Mouse (Mus musculus): ENCODE measurements at regions not wholly inside any gene's neighbourhood (a gene's known extent, or its start where the extent isn't known, plus 50 kb on each side); places are given as distances from the start of the nearest gene placed in this dataset.

DNA sequence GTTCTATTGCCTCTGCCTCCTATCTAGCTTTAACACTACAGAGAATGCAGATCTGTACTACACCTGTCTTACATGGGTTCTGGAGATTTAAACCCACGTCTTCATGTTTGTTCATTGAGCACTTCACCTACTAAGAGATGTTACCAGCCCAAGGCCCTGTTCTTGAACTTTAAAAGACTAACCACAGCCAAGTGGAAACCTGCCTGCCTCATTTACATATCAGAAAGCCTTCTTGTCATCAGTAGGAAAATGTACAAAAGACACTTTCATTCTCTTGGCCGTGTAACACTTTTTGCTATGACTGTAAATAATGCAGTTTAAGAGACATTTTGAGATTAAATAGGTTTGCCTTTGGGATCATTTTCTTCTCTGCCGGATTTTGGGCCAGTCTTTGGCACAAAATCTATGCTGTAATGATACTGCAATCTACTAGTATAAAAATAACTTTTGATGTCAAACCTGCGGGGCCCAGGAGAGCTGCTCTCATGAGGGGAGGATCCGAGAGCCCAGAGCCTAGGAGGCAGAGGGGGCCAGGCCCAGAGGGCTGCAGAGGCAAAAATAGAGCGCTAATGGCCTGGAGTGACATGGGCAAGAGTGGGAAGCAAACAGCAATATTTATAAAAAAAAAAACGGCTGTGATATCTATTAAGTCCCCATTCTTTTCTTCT is 318.4 kb upstream of the Myo3a start:
- DNase-seq = no peak

DNA sequence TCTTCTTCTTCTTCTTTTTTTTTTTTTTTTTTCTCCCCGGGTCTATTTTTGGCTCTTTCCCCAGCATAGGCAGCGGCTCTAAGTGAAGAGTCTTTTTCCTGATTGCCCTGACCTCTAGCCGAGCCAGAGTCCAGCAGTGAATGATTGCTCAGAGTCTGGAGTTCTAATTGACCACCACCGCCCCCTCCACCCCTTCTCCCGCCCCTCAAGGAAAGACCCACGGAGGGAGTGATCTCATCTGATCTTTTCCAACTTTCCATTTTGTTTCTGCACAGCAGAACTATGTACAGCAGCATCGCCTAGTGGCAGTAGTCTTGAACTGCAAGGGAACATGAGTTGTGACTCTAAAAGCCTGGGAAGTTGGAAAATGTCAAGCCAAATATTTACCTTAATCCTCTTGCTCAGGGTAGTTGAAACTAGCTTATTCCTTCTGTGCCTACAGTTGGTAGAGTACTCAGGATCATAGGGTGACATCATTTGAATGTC is 317.8 kb upstream of the Myo3a start:
- peak; percentile 62 for DNase-seq

- peak; percentile 2 for DNase-seq
Measured at GRCm38 (mm10) chr2:21917804-21918690, 309.3 kb upstream of the Myo3a start.

DNA sequence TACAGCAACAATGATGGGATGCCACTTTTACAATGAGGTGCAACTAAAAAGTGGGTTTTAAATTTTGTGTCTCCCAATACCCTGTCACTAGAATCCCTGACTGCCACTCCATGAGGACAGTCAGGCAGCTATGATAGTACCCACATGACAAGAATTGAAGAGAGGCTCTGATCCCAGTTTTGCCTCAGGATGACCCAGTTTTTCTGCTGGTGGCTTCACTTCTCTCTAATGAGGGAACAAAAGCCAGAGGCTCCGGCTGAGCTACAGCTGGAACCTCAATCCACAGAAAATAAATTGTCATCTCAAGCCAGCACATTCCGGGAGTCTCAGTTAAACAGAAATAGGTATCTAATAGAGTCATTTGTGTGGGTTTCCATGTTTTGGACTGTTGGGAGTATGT is 308.2 kb upstream of the Myo3a start:
- DNase-seq = no peak

GRCm38 (mm10) chr2:21927656-21928055 is 299.6 kb upstream of the Myo3a start:
- no peak for DNase-seq

GRCm38 (mm10) chr2:21939993-21940392 is 287.3 kb upstream of the Myo3a start:
- DNase-seq = no peak

- peak; percentile 16 for DNase-seq
Measured at GRCm38 (mm10) chr2:21940797-21941487, 286.4 kb upstream of the Myo3a start.

GRCm38 (mm10) chr2:21941488-21942000 is 285.8 kb upstream of the Myo3a start:
- DNase-seq = no peak

DNA sequence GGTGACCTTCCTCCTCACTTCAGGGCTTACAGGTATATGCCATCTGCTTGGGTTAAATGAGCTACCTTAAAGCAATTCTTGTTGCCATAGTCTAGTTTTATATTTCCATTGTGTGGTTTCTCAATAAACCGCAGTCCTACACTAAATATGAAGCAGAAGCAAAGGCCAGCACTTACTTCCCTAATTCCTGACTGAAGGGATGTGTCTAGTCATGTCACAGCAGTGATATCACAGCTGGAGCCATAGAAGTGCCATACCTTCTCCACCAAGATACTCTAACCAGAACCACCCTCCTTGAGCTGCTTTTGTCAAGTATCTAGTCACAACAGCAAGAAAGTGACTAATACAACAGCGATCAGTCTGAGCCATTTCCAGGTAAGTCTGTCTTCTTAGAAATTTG is 283.6 kb upstream of the Myo3a start:
- DNase-seq = no peak

- no peak for DNase-seq
Measured at GRCm38 (mm10) chr2:21946484-21946883, 280.8 kb upstream of the Myo3a start.

- no peak for DNase-seq
Measured at GRCm38 (mm10) chr2:21951279-21951678, 276.0 kb upstream of the Myo3a start.

DNA sequence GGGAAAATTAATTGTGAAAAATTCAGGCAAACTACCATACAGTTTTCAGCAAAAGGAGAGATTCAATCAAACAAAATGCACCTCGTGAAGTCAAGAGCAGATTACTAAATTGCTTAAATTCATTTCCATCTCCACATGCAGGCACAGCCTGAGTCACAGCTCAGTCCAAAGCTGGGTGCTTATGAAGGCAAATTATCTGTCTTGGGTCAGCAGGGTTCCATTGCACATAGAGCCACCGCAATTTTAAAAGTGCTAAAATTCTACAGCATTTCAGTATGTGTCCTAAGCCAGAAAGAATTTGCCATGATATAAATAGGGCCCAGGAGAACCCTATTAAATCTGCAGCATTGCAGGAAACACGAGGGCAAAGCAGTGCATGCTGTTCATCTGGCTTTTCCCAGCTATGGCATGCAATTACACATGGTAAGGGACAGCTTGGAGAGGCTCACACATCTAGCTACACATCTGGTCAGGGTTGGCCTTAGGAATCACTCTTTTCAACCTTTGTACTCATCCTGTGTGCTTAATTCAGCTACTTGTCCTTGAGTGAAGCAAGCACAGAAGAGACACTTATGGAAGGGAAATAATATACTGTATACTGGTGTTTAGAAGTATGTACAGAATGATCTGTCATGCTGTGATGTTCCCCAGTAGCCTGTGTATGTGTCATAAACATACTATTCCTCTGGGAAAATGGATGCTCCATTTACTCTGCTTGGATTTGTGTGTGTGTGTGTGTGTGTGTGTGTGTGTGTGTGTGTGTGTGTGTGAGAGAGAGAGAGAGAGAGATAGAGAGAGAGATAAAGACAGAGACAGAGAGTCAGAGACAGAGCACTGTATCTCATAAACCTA is 271.0 kb upstream of the Myo3a start:
- no peak for DNase-seq

DNA sequence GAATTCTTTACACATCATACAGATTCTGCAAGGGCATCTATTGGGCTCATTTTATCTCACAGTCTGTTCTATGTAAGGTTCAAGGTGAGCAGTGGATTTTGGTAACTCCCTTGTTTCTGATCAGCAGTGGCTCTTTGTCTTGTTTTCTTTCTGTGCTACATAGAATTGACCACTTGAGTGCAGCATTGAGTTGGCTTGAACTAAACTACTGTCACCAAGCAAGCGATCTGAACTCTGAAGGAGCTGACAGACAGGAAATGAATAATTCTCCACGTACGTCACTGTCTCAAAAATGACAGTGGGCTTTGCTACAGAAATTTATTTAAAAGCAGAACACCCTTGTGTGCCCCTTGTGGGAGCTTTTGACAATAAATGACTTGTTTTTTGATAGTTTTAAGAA is 268.9 kb upstream of the Myo3a start:
- DNase-seq = peak; percentile 10

DNA sequence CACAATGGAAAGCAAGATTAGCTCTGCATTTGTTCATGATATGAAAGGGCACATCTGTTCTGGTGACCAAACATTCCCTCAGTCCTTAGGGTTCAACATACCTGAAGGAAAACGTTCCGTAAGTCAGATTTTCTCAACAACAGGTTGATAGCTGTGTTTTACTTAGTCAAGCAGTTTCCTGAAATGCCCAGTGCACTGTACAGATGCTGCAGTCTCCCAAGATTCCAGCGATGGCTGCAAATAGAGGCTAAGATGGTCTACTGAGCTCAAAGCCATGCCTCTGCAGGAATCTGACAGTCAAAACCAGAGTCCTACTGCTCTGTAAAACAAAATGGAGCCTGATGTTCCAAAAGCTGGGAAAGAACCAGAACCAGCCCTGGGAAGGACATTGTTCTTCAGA is 268.5 kb upstream of the Myo3a start:
- no peak for DNase-seq

DNA sequence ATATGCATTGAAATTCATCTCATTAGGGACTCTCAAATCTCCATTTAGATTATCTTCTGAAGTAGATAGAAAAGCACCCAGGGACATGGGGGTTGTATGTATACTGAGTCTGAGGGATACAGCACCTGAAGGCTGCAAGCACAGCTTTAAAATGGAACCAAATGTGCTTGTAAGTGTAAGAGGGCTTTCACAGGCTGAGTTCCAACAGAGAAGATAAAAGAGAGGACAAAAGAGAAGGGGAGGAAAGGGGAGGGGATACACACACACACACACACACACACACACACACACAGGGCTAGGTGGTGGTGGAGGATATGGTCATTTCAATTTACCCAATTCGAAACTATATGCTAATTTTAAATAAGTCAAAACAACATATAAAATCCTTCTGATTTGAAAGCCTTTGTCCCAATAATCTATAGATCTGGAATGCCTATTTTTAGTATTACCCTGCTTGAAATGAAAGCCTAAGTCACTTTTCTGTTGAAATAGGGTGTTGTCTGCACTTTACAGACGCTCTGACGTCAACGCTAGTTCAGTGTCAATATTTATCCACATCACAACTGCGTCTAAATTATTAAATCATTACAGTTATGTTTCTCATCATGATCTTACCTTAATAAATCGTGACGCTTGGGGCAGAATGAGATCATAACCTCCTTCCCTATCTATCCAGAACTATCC is 263.8 kb upstream of the Myo3a start:
- DNase-seq = no peak

DNA sequence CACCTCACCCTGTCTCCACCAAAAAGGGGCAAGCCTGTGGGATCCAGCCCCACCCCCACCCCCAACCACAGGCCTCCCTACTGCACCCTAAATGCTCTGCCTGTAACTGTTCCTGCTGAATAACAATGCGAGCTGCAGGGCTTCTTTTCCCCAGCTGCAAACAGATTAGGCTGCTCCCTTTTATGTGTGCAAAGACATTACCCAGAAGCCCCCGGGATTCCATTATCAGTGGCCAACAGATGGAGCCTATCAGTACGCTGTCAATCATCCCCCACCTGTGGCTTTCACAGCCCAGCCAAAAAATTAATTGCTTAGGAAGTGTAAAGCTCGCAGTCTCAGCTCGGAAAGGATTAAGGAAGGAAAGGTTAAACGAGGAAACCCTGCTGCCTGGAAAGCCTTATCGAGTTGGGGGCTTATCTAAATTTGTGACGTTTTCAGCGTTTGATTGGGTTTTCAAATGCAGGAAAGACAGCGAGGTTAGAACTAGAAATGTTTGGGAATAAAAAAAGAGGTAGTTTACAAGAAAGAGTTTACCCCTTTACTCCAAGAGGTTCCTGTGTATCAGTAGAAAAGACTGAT is 263.2 kb upstream of the Myo3a start:
- no peak for DNase-seq

DNA sequence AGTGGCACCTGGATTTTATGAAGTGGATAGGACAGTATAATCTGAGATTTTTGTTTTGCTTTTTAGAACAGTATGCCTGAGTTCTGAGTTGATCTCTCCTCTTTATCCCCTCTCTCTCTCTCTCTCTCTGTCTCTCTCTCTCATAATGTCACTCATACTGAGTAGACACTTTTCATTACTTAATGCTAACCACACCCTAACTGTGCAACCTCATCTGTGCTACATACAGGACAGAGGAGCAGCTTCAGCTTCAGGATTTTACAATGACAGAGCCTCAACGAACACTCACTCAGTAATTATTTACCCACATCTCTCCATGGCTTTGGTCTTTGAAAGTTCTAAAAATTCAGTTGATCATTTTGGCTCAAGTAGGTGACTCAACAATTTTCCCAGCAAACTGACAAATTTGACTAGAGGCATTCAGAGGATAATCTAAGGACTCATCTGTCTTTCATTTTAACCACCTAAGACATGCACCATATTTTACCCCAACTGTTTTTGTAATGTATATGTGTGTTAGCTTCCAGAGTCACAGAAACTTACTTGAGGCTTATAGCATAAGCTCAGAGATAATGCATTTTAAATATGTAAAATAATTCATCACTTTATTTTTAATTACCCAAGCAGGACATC is 256.4 kb upstream of the Myo3a start:
- DNase-seq = no peak

- no peak for DNase-seq
Measured at GRCm38 (mm10) chr2:21974599-21974998, 252.7 kb upstream of the Myo3a start.

DNA sequence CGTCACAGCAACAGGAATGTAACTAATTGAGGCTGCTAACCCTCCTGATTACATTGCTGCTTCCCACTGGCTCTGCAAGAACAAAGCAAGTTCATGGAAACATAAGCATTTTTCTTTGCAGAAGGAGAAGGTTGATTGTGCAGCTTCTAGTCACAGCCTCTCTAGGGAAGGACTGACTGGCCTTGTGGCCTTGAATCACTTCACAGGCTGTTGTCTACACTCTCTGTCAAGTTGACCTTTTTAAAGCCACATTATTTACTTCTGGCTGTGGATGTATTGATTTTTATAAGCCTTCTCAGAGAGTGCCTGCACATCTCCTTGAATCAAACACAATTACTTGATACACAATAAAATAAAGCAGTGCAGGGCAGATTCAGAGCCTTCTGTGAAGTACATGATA is 251.8 kb upstream of the Myo3a start:
- DNase-seq = no peak

- no peak for DNase-seq
Measured at GRCm38 (mm10) chr2:21976337-21976736, 251.0 kb upstream of the Myo3a start.

DNA sequence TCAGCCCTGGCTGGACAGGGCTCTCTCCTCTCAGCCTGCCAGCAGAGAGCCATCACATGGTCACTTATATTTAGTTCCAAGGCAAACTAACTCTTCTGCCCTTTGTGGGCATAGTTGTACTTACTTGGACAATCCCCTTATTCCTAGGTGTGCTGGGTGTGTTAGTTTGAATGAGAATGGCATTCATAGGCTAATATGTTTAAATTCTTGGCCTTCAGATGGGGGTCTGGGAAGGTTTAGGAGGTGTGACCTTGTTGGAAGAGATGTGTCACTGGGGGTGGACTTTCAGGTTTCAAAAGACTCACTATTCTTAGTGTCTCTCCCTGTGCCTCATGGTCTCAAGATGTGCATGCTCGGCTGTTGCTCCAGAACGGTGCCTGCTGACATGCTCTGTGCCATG is 250.5 kb upstream of the Myo3a start:
- no peak for DNase-seq
